Mouse (Mus musculus) C2C12 (cell line): ENCODE measurements around the gene Rock2.

Experiments
- CTCF ChIP-seq: IDR thresholded peaks from one replicate; pipeline ENCODE4 v1.5.1; 2011; ENCODE audit not compliant: control insufficient read depth, insufficient read depth, insufficient read length
- USF1 ChIP-seq: IDR thresholded peaks from one replicate; pipeline ENCODE4 v1.6.1; 2011; ENCODE audit warnings: low read depth, mild to moderate bottlenecking, control low read depth, moderate library complexity

DNA sequence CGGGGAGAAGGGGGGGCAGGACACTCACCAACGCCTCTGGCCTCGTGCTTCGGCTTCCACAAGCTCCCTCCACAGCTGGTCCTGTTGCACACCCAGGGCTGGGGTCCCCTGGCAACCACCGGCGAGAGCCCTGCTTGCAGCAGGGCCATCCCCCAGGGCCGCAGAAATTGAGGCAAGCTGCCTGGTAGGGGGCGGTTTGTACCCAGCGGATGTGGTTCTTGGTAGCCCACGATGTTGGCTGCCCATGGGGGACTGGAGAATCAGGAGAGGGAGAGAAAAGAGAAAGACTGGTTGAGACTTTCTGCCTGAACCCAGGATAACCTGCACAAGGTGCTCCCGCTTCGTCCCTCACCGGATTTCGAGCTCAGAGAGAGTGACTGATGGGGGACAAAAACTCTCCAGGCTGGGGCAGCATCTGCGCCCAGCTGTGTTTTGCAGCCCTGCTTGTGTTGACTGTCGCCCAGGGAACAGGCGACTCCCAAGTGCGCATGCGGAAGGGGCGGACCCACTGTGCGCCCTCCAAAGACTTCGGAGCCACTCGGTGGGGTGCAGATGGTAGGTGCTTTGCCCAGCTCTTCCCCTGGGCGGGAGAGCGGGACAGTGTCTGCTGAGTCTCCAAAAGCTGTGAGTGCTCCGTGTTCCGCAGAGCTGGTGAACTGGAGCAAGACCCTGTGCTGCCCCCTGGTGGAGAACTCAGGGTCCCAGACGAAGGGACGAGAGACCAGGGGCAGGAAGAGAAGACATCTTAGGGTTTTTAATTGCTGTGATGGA, 116.6 kb downstream of the Rock2 start, which contains the start of gene 2410004P03Rik:
- TF ChIP-seq CTCF (peak; percentile 25), USF1 (no peak)
